Mouse (Mus musculus) gastrocnemius, adult 18-20 months (tissue): ENCODE measurements around the gene Tmem14a. TPM values are rescaled to one million over a fixed set of nuclear protein-coding genes. Genes with fewer than 3 reads are reported as not detected.
"Not testable (repeated sequence)": the region's sequence is repeated elsewhere in the genome, so short reads cannot be mapped to it uniquely, and the experiment has no call there.

Experiments used
- DNase-seq: peaks from one replicate; pipeline ENCODE4 v3.0.0; 2021; ENCODE audit warnings: low spot score
- long read RNA-seq, 2 experiments: library from polyadenylated mRNA; stranded (forward); transcript quantifications; one replicate each; pipeline ENCODE4 v2.0.0; 2021
- total RNA-seq, 2 experiments: library from RNA; stranded (reverse); gene quantifications; 2 replicates each; pipeline ENCODE4 v1.2.3; 2021

Tmem14a gene
- total RNA-seq: 1 to 10 TPM; 1.2 to 1.4 TPM
- long read RNA-seq, experiment 1, partial matches to known transcripts: 0 of 3 reads
- long read RNA-seq, experiment 1, other reads (novel, unspliced or antisense): 1 of 3 reads
- long read RNA-seq, experiment 2: 0 reads

GRCm38 (mm10) chr1:21218489-21218919, at the start of gene Tmem14a:
Tmem14a (plus strand) TSS chr1:21218575.
- peak; percentile 85 for DNase-seq

GRCm38 (mm10) chr1:21185196-21185595, 33.2 kb upstream of the Tmem14a start:
- no peak for DNase-seq

GRCm38 (mm10) chr1:21206241-21206640, 12.1 kb upstream of the Tmem14a start:
- no peak for DNase-seq

GRCm38 (mm10) chr1:21213537-21213936, 4.8 kb upstream of the Tmem14a start:
- not testable (repeated sequence) for DNase-seq

- DNase-seq: not testable (repeated sequence)
Observed at GRCm38 (mm10) chr1:21213991-21214692, 4.2 kb upstream of the Tmem14a start.

- no peak for DNase-seq
Observed at GRCm38 (mm10) chr1:21227756-21228395, 9.5 kb downstream of the Tmem14a start.

- not testable (repeated sequence) for DNase-seq
Observed at GRCm38 (mm10) chr1:21228740-21229722, 10.7 kb downstream of the Tmem14a start.

- no peak for DNase-seq
Observed at GRCm38 (mm10) chr1:21230376-21230775, 12.0 kb downstream of the Tmem14a start.

GRCm38 (mm10) chr1:21231744-21232464, 13.5 kb downstream of the Tmem14a start:
- no peak for DNase-seq

GRCm38 (mm10) chr1:21232516-21232915, 14.1 kb downstream of the Tmem14a start:
- DNase-seq: no peak

- DNase-seq: no peak
Observed at GRCm38 (mm10) chr1:21235359-21235758, 17.0 kb downstream of the Tmem14a start.

- no peak for DNase-seq
Observed at GRCm38 (mm10) chr1:21239911-21240898, 21.8 kb downstream of the Tmem14a start, which contains the start of gene Gsta3. Gsta3 (plus strand) TSS chr1:21240589.

- no peak for DNase-seq
Observed at GRCm38 (mm10) chr1:21241096-21241495, 22.7 kb downstream of the Tmem14a start.

- DNase-seq: no peak
Observed at GRCm38 (mm10) chr1:21244290-21244960, 26.1 kb downstream of the Tmem14a start.

- DNase-seq: no peak
Observed at GRCm38 (mm10) chr1:21246136-21246535, 27.8 kb downstream of the Tmem14a start.

GRCm38 (mm10) chr1:21247896-21248295, 29.5 kb downstream of the Tmem14a start:
- DNase-seq: no peak

- DNase-seq: no peak
Observed at GRCm38 (mm10) chr1:21248560-21249390, 30.4 kb downstream of the Tmem14a start.

GRCm38 (mm10) chr1:21251661-21252060, 33.3 kb downstream of the Tmem14a start:
- no peak for DNase-seq
